Mouse (Mus musculus) spleen, adult 2 months (tissue): Measurements from ENCODE around the gene Mybph.

Experiments
- CTCF ChIP-seq: fragments of 200-500 bp; IDR thresholded peaks from 2 replicates; pipeline ENCODE4 v1.5.1; 2011; ENCODE audit warnings: mild to moderate bottlenecking, inconsistent platforms; ENCODE audit not compliant: insufficient read depth, insufficient read length, insufficient replicate concordance; ENCODE audit errors: extremely low read depth
- POLR2A ChIP-seq: fragments of 200-500 bp; IDR thresholded peaks from 2 replicates; pipeline ENCODE4 v1.6.1; 2011; ENCODE audit warnings: low read depth, low read length, inconsistent platforms

DNA sequence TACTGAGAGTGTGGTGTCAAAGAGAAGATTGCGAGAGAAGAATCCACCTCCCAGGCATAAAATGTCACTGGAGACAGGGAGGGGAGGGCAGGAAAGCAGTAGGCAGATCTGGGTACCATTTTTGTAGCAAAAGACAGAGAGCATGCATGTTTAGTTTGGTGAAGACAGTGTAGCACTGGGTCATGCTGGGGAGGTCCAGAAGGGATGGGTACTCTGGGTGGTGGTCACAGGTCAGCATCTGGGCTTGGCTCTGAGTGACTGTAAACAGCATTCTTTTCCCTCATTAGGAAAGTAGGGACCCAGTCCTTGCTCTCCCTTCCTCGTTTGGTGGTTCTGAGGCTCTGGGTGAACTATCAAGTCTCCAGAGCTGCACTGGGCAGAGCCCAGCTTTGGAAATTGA is 7.2 kb downstream of the Mybph start:
- TF ChIP-seq POLR2A (no peak), CTCF (no peak)
